Mouse (Mus musculus) ES-E14 (cell line): ENCODE data around the gene 4930519G04Rik. TPM values are rescaled to one million over a fixed set of nuclear protein-coding genes. Genes with fewer than 3 reads are reported as not detected.
"Not testable (repeated sequence)": the region's sequence is repeated elsewhere in the genome, so short reads cannot be mapped to it uniquely, and the experiment has no call there.

Source experiments
- DNase-seq: peaks from one replicate; pipeline ENCODE4 v3.0.0-alpha.2; 2013; ENCODE audit warnings: low read depth, low spot score
- H3K27ac ChIP-seq: 2 replicates; pipeline ENCODE4 v1.5.1; 2012; ENCODE audit warnings: low read depth, mild to moderate bottlenecking, low read length, moderate library complexity, mixed read lengths; ENCODE audit not compliant: poor library complexity, insufficient read depth, severe bottlenecking
- H3K36me3 ChIP-seq: 2 replicates; pipeline ENCODE4 v1.6.1; 2012; ENCODE audit warnings: mild to moderate bottlenecking, low read length, moderate library complexity, mixed read lengths; ENCODE audit not compliant: control insufficient read depth, poor library complexity, insufficient read depth, severe bottlenecking
- H3K4me1 ChIP-seq, 2 experiments: fragments of 150-350 bp in 1 of 2; sonication (generic) in 1 of 2; 2 replicates each; pipeline ENCODE4 v1.6.1; 2012; ENCODE audit warnings: low read length in 2 of 2, mild to moderate bottlenecking in 1 of 2, mixed read lengths in 1 of 2; ENCODE audit not compliant: control insufficient read depth in 2 of 2, insufficient read depth in 2 of 2, poor library complexity in 1 of 2
- H3K4me3 ChIP-seq, 2 experiments: fragments of 150-350 bp in 1 of 2; sonication (generic) in 1 of 2; 2 replicates each; pipeline ENCODE4 v1.5.1; 2012; ENCODE audit warnings: low read length in 2 of 2, low read depth in 1 of 2, mild to moderate bottlenecking in 1 of 2, mixed read lengths in 1 of 2; ENCODE audit not compliant: insufficient read depth in 1 of 2, poor library complexity in 1 of 2, severe bottlenecking in 1 of 2
- H3K9ac ChIP-seq: 2 replicates; pipeline ENCODE4 v1.6.1; 2012; ENCODE audit warnings: low read depth, mild to moderate bottlenecking, low read length, mixed read lengths; ENCODE audit not compliant: poor library complexity, insufficient read depth, severe bottlenecking
- H3K9me3 ChIP-seq: fragments of 150-350 bp; sonication (generic); 2 replicates; pipeline ENCODE4 v1.6.1; 2012; ENCODE audit warnings: low read depth, mild to moderate bottlenecking, low read length; ENCODE audit not compliant: control insufficient read depth, insufficient read depth
- CHD2 ChIP-seq: IDR thresholded peaks from 2 replicates; pipeline ENCODE4 v1.6.1; 2014; ENCODE audit warnings: mild to moderate bottlenecking, low read depth, low read length, inconsistent platforms
- HCFC1 ChIP-seq: IDR thresholded peaks from 2 replicates; pipeline ENCODE4 v1.6.1; 2012; ENCODE audit warnings: low read length, inconsistent platforms, borderline replicate concordance; ENCODE audit not compliant: insufficient read depth
- MAFK ChIP-seq: IDR thresholded peaks from 2 replicates; pipeline ENCODE4 v1.6.1; 2014; ENCODE audit warnings: mild to moderate bottlenecking, low read depth, low read length, inconsistent platforms; ENCODE audit not compliant: insufficient read depth
- ZC3H11A ChIP-seq: IDR thresholded peaks from 2 replicates; pipeline ENCODE4 v1.6.1; 2012; ENCODE audit warnings: low read depth, mild to moderate bottlenecking, inconsistent platforms, low read length, borderline replicate concordance
- ZNF384 ChIP-seq: IDR thresholded peaks from 2 replicates; pipeline ENCODE4 v1.6.1; 2012; ENCODE audit warnings: low read depth, low read length, inconsistent platforms
- in situ Hi-C, 2 experiments: fragments of 600-800 bp; cut with MboI; formaldehyde crosslinking; loops; one replicate each; pipeline ENCODE4 v1.15.1; 2025; ENCODE audit warnings: low sequenced_read_pairs in 2 of 2, inconsistent platforms in 1 of 2; ENCODE audit not compliant: unreplicated experiment in 2 of 2
- total RNA-seq: library from RNA; depleted of rRNA; stranded (reverse); fragments of 300-350 nt; gene quantifications from 2 replicates; pipeline ENCODE4 v1.2.3, GENCODE M21; 2012; rRNA removed

4930519G04Rik gene
- not detected in 2 replicates for total RNA-seq

GRCm38 (mm10) chr5:114853364-114853763 is at the start of gene 4930519G04Rik:
Gene 4930519G04Rik (plus strand): TSS chr5:114853664.
- H3K4me1 ChIP-seq, H3K9ac ChIP-seq, H3K4me3 ChIP-seq, DNase-seq, in situ Hi-C loops, H3K27ac ChIP-seq, H3K36me3 ChIP-seq, H3K9me3 ChIP-seq: not testable (repeated sequence)

- in situ Hi-C loops = no loop called here
- no peak for DNase-seq
- peaks cover 10 to 31% of the 10 kb centered on the region in 2 experiments for H3K4me1 ChIP-seq
- no peak overlapping the region for H3K9ac ChIP-seq
- peaks cover 36% of the 10 kb centered on the region for H3K36me3 ChIP-seq
- no peaks in the 10 kb centered on the region for H3K9me3 ChIP-seq
- no peak for TF ChIP-seq MAFK
- no peak for TF ChIP-seq HCFC1
- TF ChIP-seq ZC3H11A = no peak
- no peak for TF ChIP-seq ZNF384
- no peak for TF ChIP-seq CHD2
- no peak overlapping the region for H3K4me3 ChIP-seq
- no peak overlapping the region for H3K27ac ChIP-seq
Measured at GRCm38 (mm10) chr5:114804335-114804734, 49.1 kb upstream of the 4930519G04Rik start.

GRCm38 (mm10) chr5:114804958-114805357 is 48.5 kb upstream of the 4930519G04Rik start:
- Histone ChIP-seq H3K36me3 (peaks cover 35% of the 10 kb centered on the region), H3K9me3 (no peaks in the 10 kb centered on the region), H3K9ac (no peak overlapping the region), H3K4me1 (peaks cover 10 to 30% of the 10 kb centered on the region in 2 experiments), H3K27ac (no peak overlapping the region), H3K4me3 (no peak overlapping the region)
- no peak for DNase-seq
- TF ChIP-seq HCFC1 (no peak), MAFK (no peak), ZNF384 (no peak), CHD2 (no peak), ZC3H11A (no peak)
- in situ Hi-C loops = no loop called here

GRCm38 (mm10) chr5:114805436-114806350 is 47.8 kb upstream of the 4930519G04Rik start:
- Histone ChIP-seq H3K36me3 (peaks cover 35% of the 10 kb centered on the region), H3K4me1 (peaks cover 4 to 25% of the 10 kb centered on the region in 2 experiments), H3K9ac (no peak overlapping the region), H3K4me3 (no peak overlapping the region), H3K9me3 (no peaks in the 10 kb centered on the region), H3K27ac (no peak overlapping the region)
- no peak for DNase-seq
- no peak for TF ChIP-seq MAFK
- peak; percentile 98 for TF ChIP-seq ZNF384
- in situ Hi-C loops = no loop called here

- DNase-seq = no peak
- Histone ChIP-seq H3K9ac (no peak overlapping the region; the same call in 1 of the 2 replicates), H3K27ac (no peak overlapping the region), H3K36me3 (peaks cover 35% of the 10 kb centered on the region), H3K4me3 (no peak overlapping the region), H3K4me1 (peaks cover 2 to 26% of the 10 kb centered on the region in 2 experiments; a peak in 3 of 4 replicates), H3K9me3 (no peaks in the 10 kb centered on the region)
- TF ChIP-seq ZC3H11A = no peak
- TF ChIP-seq ZNF384 = no peak
- TF ChIP-seq HCFC1 = no peak
- TF ChIP-seq MAFK = no peak
- TF ChIP-seq CHD2 = no peak
- in situ Hi-C loops = no loop called here
Measured at GRCm38 (mm10) chr5:114806636-114807035, 46.8 kb upstream of the 4930519G04Rik start.
